Mouse (Mus musculus): ENCODE results near the gene Kcnd3. TPM values are rescaled to one million over a fixed set of nuclear protein-coding genes. Genes with fewer than 3 reads are reported as not detected.
A peak's percentile ranks its signal among the peaks of the same experiment; 100 is the strongest.
"Not testable (repeated sequence)": the region's sequence is repeated elsewhere in the genome, so short reads cannot be mapped to it uniquely, and the experiment has no call there.

The Kcnd3 gene
- polyA plus RNA-seq, 1 experiment from 2014 or later, result 0.57 TPM

DNA sequence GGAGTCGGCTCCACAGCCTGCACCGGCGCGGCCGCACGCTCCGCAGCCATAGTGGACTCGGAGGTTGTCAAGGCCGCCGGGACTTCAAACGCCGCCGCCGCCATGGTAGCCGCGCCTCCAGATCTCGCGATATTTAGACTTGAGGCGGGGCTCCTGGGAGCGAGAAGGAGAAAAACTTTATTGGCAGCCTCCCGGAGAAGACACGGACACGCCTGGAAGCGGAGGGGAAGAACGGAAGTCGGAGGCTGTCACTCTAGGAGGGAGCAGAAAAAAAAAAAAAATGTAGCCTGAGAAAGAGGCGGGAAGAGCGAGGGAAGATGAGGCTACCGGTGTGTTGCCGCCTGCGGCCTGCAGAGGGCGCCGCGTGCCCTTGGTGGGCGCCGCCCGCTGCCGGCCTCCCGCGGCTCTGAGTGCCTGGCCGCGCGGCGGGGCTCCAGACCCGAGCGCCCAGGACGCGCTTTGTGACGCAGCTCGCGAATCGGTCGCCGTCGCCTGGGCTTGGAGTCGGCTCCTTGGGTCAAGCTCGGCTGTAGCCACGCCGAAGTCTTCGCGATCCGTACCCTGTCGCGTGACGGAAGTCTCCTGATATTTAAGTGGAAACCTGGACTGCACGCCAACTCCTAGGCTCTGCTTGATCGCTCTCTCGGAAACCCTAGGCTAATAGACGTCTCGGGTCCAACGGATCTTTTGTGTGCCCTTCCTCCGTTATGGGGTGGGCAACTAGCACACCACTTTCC, 235.4 kb downstream of the Kcnd3 start, which contains the start of gene Ddx20:
Ddx20 (minus strand) TSS at position 251 of the 737 bp plus-strand sequence.
- no peaks in the 10 kb centered on the region for H3K9me3 ChIP-seq
- H3K27me3 ChIP-seq (replicated peaks; ENCODE audit: low read depth, poor library complexity, severe bottlenecking), result peaks cover 9% of the 10 kb centered on the region; the same call in 1 of the 2 replicates
- WGBS, result under 1% methylated on average over 72 of the region's 72 CpGs

DNA sequence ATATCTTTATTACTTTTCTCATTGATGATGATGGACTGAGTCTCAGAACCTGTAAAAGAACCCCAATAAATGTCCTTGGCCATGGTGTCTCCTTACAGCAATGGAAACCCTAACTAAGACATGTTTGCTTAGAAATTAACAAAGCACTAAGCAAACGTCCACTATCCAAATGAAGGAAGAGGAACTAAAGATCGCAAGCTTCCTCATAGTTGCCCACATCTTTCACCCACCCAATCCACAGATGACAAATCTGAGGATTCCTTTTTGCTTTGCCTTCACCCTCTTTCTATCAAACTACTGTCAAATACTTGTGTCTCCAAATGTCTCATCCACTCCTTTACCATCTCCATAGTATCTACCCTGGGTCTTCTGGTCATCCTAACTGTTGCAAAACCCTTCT, 236.4 kb downstream of the Kcnd3 start:
- 85% methylated on average over 2 of the region's 2 CpGs for WGBS
- no peak overlapping the region for H3K27ac ChIP-seq (replicated peaks)
- no peaks in the 10 kb centered on the region for H3K9me3 ChIP-seq
- no peak overlapping the region for H3K4me3 ChIP-seq
- DNase-seq (ENCODE audit: low spot score), result no peak
- H3K27me3 ChIP-seq (replicated peaks; ENCODE audit: low read depth, poor library complexity, severe bottlenecking), result peaks cover 15% of the 10 kb centered on the region
- H3K36me3 ChIP-seq (replicated peaks), result peaks cover 16% of the 10 kb centered on the region
- H3K4me1 ChIP-seq, result peaks cover 12% of the 10 kb centered on the region

More for the DNA sequence above, 235.4 kb downstream of the Kcnd3 start, which contains the start of gene Ddx20:
- H3K27ac ChIP-seq (replicated peaks), result peak within 1 kb of the TSS; percentile 91
- H3K4me3 ChIP-seq, result peak within 1 kb of the TSS; percentile 90
- peaks cover 12% of the 10 kb centered on the region for H3K4me1 ChIP-seq
- peaks cover 26% of the 10 kb centered on the region for H3K36me3 ChIP-seq (replicated peaks)
- DNase-seq (ENCODE audit: low spot score), result peak; percentile 97

DNA sequence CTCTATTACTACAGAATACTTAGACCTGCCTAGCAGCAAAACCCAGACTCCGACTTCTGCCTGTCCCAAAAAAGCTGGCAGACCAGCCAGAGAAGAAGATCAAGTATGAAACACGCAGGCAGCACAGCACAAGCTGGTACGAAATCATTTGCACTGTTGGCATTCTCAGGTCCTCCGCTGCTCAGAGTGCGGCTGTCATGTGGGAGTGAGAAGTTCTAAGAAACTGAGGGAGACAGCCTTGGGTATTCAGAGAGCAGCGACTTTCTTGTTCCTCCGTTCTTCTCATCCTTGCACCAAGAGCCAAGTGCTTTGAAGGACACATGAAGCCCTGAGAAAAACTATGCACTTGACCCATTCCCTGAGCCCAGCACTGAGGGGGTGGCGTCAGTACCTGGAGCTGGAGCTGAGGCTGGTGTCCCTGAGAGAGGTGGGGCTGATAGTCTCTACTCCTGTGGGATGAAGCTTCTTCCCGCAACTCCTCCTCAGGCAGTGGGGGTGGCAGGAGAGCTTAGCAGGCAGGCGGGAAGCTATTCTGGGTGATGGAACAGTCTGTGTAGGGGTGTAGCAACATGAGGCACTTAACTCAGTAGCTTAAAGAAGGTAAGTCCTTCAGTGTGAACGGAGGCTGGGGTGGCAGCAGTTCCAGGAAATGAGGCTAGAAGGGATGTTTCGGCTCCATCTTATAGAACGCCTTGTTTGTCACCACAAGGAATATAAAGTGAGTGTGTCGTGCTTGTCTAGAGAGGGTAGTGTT, 241.4 kb downstream of the Kcnd3 start:
- Histone ChIP-seq H3K27me3 (replicated peaks; ENCODE audit: low read depth, poor library complexity, severe bottlenecking) (peaks cover 61% of the 10 kb centered on the region), H3K4me1 (peaks cover 23% of the 10 kb centered on the region), H3K27ac (replicated peaks) (no peak overlapping the region), H3K9me3 (no peaks in the 10 kb centered on the region), H3K4me3 (no peak overlapping the region), H3K36me3 (replicated peaks) (no peaks in the 10 kb centered on the region)
- DNase-seq (ENCODE audit: low spot score), result no peak
- WGBS, result 77% methylated on average over 14 of the region's 14 CpGs

DNA sequence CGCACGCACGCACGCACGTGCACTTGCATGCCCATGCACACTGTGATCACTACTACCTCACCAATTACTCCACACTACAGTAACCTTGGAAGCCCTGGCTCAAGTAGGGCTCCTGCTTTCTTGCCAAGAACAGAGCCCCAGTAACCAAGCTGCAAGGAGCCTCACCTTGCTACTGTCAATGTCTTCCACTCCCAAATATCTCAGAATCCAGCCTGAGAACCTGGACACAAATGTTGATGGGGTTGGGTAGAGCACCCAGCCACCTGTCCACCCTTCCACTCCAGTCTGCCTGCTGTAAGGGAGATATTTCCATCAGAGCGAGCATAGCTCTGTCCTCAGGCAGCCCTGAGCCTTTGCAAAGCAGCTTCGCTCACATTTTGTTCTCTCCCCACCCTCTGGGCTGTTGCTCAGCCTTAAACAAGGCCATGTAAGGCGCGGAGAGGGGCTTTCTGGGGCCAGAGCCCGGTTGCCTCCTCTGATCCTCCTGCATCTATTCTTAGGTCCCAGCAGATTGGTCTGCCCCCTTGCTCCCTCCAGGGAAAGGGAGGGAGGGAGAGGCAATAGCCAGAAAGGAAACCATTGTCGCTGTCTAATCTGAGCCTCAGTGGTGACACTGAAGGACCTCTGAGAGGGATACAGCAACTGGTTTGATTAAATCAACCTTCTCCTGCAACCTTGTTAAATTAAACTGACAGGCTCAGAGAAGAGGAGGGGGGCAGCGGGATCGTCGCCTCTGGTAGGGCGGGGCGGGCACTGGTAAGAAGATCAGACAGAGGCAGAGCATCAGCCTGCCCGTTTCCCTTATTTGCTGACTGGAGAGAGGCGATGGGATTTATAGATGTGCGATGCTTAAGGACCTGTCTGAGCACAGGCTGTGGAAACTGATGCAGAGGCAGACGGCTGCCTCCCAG, 243.6 kb downstream of the Kcnd3 start:
- Histone ChIP-seq H3K36me3 (replicated peaks) (no peaks in the 10 kb centered on the region), H3K27ac (replicated peaks) (peak overlapping the region; percentile 35; the same call in 1 of the 2 replicates), H3K27me3 (replicated peaks; ENCODE audit: low read depth, poor library complexity, severe bottlenecking) (peaks cover 54% of the 10 kb centered on the region), H3K9me3 (no peaks in the 10 kb centered on the region), H3K4me1 (peaks cover 33% of the 10 kb centered on the region), H3K4me3 (peak overlapping the region; percentile 36)
- 26% methylated on average over 20 of the region's 20 CpGs for WGBS
- DNase-seq (ENCODE audit: low spot score), result peak; percentile 39

DNA sequence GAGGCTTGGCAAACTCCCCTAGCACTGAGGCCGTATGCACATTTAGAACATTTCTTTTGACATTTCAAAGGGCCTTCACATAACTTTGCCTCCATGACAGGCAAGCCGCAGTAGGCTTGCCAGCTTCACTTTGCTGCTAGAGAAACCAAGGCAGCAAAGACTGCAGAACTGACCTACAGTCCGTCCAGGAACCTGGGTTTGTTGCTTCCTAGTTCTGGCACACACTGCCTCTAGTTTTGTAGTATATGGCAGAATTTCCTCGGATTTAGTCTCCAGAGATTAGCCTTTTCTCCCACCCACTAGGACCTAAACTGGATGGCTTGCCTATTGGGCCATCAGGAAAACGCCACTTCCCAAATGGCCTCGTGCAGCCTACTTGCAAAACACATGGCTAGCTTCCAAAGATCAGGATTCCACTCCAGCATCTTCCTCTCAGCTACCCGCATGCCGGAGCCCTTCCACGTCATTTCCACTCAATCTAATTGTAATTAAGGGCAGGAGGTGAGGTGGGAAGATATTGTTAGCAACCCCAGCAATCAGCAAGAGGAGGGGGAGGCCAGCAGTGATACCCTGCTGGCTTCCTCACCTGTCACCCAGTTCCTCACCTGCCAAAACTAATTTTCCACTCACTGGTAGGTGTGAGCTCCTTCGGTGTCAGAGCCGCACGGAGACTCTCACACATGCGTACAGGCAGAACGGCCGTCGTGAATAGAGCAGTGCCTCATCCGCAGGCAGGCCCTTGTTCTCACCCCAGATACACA, 244.4 kb downstream of the Kcnd3 start:
- no peak for DNase-seq (ENCODE audit: low spot score)
- peaks cover 59% of the 10 kb centered on the region for H3K27me3 ChIP-seq (replicated peaks; ENCODE audit: low read depth, poor library complexity, severe bottlenecking)
- peak overlapping the region; percentile 36; the same call in 1 of the 2 replicates for H3K4me3 ChIP-seq
- H3K36me3 ChIP-seq (replicated peaks), result no peaks in the 10 kb centered on the region
- H3K4me1 ChIP-seq, result peaks cover 41% of the 10 kb centered on the region
- H3K27ac ChIP-seq (replicated peaks), result peak overlapping the region; percentile 35; the same call in 1 of the 2 replicates
- WGBS, result 71% methylated on average over 17 of the region's 17 CpGs
- H3K9me3 ChIP-seq, result no peaks in the 10 kb centered on the region

DNA sequence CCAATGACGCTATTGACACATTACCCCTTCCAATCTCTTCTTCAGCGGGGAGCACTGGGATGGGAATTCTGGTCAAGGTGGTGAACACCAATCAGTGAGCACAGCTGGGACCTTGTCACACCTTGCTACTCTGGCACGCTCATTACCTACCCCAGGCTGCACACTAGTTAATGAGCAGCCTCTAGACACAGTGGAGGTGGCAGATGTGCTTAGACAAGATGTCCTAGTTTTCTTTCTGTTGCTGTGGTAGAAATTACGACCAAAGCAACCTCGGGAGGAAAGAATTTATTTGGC, 245.0 kb downstream of the Kcnd3 start:
- Histone ChIP-seq H3K27me3 (replicated peaks; ENCODE audit: low read depth, poor library complexity, severe bottlenecking) (peaks cover 64% of the 10 kb centered on the region), H3K4me1 (peaks cover 46% of the 10 kb centered on the region), H3K9me3 (no peaks in the 10 kb centered on the region), H3K27ac (replicated peaks) (no peak overlapping the region), H3K36me3 (replicated peaks) (no peaks in the 10 kb centered on the region), H3K4me3 (no peak overlapping the region)
- DNase-seq (ENCODE audit: low spot score), result no peak
- 83% methylated on average over 5 of the region's 5 CpGs for WGBS

DNA sequence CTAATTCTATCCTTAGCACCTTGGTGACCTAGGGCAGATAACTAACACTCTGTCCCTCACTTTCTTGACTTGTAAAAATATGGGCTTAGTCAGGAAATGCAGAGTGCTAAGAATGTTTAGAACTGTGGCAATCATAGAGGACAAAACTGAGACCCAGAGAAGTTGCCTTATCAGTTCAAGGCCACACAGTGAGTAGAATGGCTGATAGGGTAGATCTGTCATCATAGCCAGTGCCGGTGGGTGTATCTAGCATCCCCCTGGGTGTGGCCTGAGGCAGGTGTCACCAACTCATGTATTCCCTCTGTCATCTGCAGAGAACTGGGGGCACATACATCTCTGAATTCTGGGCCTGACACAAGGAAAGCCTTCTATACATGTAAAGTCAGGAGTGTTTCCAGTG, 246.2 kb downstream of the Kcnd3 start:
- no peaks in the 10 kb centered on the region for H3K36me3 ChIP-seq (replicated peaks)
- H3K4me3 ChIP-seq, result no peak overlapping the region
- H3K27ac ChIP-seq (replicated peaks), result no peak overlapping the region
- H3K27me3 ChIP-seq (replicated peaks; ENCODE audit: low read depth, poor library complexity, severe bottlenecking), result peaks cover 73% of the 10 kb centered on the region
- WGBS, result 82% methylated on average over 1 of the region's 1 CpGs
- no peak for DNase-seq (ENCODE audit: low spot score)
- H3K4me1 ChIP-seq, result peaks cover 48% of the 10 kb centered on the region
- no peaks in the 10 kb centered on the region for H3K9me3 ChIP-seq

DNA sequence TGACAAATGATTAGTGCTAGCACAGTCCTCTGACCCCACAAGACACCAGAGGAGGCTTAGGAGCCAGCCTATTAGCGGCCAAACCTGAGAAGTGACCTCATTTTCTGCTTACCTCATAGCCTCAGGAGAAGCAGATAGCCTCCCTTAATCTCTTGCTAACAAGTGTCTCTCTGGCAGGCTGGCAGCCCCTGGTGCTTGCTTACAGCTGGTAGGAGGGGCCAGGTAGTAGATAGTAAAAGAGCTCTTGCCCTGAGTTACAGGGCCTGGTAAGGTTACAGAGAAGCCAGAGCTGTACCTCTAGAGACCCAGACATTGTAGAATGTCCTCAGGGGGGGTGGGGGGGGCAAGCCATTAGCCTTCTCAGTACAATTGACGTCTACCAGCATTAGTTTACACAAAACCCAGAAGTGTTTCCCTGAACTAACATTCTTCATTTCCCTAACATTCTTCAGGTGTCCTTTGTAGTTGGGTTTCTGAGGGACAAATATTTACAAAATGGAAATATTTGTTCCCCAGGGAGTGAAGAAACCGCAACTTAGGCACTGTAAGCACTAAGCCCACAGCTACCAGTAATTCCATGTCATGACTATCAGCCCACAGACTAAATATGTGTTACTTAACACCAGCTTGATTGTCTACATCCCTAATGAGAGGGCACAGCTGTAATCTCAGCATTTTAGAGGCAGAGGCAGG, 247.3 kb downstream of the Kcnd3 start:
- peaks cover 70% of the 10 kb centered on the region for H3K27me3 ChIP-seq (replicated peaks; ENCODE audit: low read depth, poor library complexity, severe bottlenecking)
- peaks cover 57% of the 10 kb centered on the region for H3K4me1 ChIP-seq
- no peaks in the 10 kb centered on the region for H3K9me3 ChIP-seq
- H3K27ac ChIP-seq (replicated peaks), result no peak overlapping the region
- H3K36me3 ChIP-seq (replicated peaks), result no peaks in the 10 kb centered on the region
- DNase-seq (ENCODE audit: low spot score), result no peak
- 52% methylated on average over 3 of the region's 3 CpGs for WGBS
- H3K4me3 ChIP-seq, result no peak overlapping the region

DNA sequence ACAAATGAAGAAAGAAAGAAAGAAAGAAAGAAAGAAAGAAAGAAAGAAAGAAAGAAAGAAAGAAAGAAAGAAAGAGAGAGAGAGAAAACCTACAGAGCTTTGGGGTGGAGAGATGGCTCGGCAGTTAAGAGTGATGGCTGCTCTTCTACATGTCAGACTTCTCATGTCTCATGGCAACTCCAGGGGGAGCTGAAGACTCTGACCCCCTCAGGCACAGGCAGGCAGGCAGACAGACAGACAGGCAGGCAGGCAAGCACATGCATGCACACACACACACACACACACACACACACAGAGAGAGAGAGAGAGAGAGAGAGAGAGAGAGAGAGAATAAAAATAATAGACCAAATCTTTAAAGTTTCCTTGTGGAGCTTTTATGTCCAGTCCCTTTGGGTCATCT, 248.7 kb downstream of the Kcnd3 start:
- 33% methylated on average over 1 of the region's 1 CpGs for WGBS
- Histone ChIP-seq H3K27me3 (replicated peaks; ENCODE audit: low read depth, poor library complexity, severe bottlenecking) (peaks cover 69% of the 10 kb centered on the region), H3K4me1 (peaks cover 62% of the 10 kb centered on the region)
- not testable (repeated sequence) for DNase-seq (ENCODE audit: low spot score); H3K36me3 ChIP-seq (replicated peaks); H3K4me3 ChIP-seq; H3K9me3 ChIP-seq; H3K27ac ChIP-seq (replicated peaks)

DNA sequence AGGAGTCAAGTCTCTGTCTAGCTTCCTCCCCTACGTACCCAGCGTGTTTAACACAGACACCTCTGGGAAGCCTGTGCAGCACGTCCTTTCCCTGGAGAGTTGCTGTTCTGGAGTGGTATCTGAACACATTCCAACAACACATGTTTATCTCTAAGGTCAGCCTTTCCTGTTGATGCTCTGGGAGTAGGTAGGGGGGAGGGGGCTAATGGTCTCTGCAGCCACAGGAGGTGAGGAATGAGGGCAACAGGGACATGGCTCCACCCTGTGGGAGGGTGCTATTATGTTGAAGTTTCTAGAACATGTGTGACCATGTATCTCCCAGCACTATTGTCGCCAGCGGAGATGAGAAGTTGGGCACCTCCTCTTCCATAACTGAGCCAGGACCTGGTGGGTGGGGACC, 249.3 kb downstream of the Kcnd3 start:
- DNase-seq (ENCODE audit: low spot score), result no peak
- H3K4me1 ChIP-seq, result peaks cover 61% of the 10 kb centered on the region
- no peak overlapping the region for H3K4me3 ChIP-seq
- H3K27me3 ChIP-seq (replicated peaks; ENCODE audit: low read depth, poor library complexity, severe bottlenecking), result peaks cover 69% of the 10 kb centered on the region
- H3K27ac ChIP-seq (replicated peaks), result no peak overlapping the region
- WGBS, result 54% methylated on average over 5 of the region's 5 CpGs
- H3K36me3 ChIP-seq (replicated peaks), result no peaks in the 10 kb centered on the region
- H3K9me3 ChIP-seq, result no peaks in the 10 kb centered on the region

DNA sequence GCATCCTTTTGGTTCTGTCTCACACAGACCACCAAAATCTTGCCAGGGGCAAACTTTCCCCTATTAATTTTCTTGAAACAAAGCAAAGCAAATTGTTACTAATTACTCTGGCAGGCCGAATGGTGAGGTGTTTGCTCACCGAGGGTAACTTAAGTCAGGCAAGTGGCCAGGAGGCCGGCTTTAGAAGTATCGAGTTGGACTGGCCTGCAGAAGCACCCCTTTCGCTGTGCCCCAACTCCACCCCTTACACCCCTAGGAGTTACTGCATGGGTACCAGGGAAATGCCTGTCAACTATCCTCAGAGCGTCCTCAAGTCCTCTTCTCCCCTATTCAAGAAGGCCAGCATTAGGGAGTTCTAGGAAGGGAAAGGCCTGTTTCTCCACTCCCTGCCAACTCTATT, 251.4 kb downstream of the Kcnd3 start:
- Histone ChIP-seq H3K4me1 (peaks cover 73% of the 10 kb centered on the region), H3K27me3 (replicated peaks; ENCODE audit: low read depth, poor library complexity, severe bottlenecking) (peaks cover 57% of the 10 kb centered on the region), H3K36me3 (replicated peaks) (no peaks in the 10 kb centered on the region), H3K9me3 (no peaks in the 10 kb centered on the region), H3K4me3 (no peak overlapping the region), H3K27ac (replicated peaks) (no peak overlapping the region)
- DNase-seq (ENCODE audit: low spot score), result no peak
- WGBS, result 40% methylated on average over 6 of the region's 6 CpGs
